Mouse (Mus musculus) cortical plate, adult 2 months (tissue): Measurements from ENCODE around the gene Pkm.

Experiments used
- CTCF ChIP-seq: fragments of 200-500 bp; IDR thresholded peaks from 2 replicates; pipeline ENCODE4 v1.5.1; 2011; ENCODE audit warnings: mild to moderate bottlenecking, control low read depth, low read length; ENCODE audit not compliant: insufficient read depth; ENCODE audit errors: extremely low read depth
- POLR2A ChIP-seq: fragments of 200-500 bp; IDR thresholded peaks from 2 replicates; pipeline ENCODE4 v1.6.1; 2011; ENCODE audit warnings: mild to moderate bottlenecking, low read length, control low read depth; ENCODE audit not compliant: insufficient read depth; ENCODE audit errors: extremely low read depth

- no peak for TF ChIP-seq CTCF
- TF ChIP-seq POLR2A: no peak
Observed at GRCm38 (mm10) chr9:59654450-59654983, 1.7 kb upstream of the Pkm start.
